Mouse (Mus musculus) R1 (cell line): Measurements from ENCODE around the gene Brd3.

Experiments
- DNase-seq: peaks from one replicate; pipeline ENCODE4 v3.0.0-alpha.2; 2018; ENCODE audit warnings: low read depth, low spot score

Gene Brd3

DNA sequence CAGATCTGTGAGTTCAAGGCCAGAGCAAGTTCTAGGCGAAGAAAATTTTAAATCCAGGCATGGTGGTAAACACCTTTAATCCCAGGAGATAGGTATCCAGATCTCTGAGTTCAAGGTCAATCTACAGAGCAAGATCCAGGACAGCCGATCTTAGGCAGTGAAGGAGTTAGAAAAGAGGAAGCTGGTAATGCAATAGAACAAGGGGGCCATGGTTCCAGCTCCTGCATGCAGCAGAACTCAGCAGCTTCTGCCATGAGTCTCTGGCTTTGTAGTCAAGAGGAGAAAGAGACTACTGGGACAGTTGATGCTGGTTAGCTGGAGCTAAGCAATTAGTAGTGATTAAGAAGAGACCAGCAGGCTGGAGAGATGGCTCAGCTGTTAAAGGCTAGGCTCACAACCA is 105.9 kb downstream of the Brd3 start:
- no peak for DNase-seq

DNA sequence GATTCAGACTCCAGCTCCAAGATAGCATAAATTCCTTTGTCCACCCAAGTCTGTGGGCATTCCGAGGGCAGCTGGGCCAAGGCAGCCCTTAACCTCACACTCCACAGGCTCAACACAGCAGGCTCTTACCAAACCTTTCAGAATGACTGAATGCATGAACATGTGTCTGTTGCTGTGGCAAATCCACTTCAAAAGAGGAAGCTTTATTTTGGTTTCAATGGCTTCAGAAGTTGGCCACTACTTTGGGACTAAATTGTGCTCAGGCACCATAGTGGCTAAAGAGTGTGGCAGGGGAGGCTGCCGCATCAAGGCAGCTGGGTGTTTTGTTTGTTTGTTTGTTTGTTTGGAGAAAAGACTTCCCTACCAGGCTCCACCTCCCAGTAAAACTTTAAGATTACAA is 107.4 kb downstream of the Brd3 start:
- DNase-seq = no peak

DNA sequence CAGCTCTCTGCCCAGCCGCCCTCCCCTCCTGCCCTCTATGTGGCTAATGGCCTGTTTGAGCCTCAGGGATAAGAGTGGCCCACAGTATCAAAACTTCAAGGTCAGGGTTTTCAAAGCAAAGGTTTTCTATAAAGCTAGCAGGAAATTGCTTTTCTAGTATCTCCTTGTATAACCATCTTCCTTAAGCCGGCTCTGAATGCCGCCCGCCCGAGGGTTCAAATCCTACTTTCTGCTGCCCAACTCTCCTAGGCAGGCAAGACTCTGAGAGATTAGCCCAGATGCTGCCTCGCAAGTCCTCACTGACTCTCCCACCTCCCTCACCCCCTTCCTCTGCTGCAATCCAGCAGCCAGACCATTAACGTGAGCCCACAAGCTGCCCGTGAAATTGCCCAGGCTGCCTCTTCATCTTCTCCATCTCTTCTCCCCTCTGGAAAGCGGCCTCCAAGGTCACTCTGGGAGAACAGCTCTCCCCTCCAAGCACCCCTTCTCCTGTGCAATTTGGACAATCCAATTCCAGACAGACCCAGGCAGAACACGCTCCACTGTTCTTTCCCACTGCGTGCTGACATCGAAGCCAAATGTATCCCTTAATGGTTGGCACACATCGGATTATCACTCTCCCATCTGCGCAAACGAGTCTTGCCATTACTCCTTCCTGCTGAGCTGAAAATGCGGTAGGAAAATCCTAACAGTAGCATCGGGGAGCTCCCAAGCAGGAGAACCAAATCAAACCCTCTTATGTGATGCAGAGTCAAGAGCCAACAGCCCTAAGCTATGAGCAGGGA is 110.6 kb downstream of the Brd3 start:
- DNase-seq = no peak
